Mouse (Mus musculus) olfactory bulb, adult 2 months (tissue): Measurements from ENCODE around the gene Kank2.

Experiments
- CTCF ChIP-seq: fragments of 200-500 bp; IDR thresholded peaks from 2 replicates; pipeline ENCODE4 v1.5.1; 2012; ENCODE audit warnings: low read depth, mild to moderate bottlenecking, low read length, moderate library complexity; ENCODE audit not compliant: insufficient read depth
- POLR2A ChIP-seq: fragments of 200-500 bp; IDR thresholded peaks from 2 replicates; pipeline ENCODE4 v1.6.1; 2012; ENCODE audit warnings: mild to moderate bottlenecking, low read depth, low read length, moderate library complexity; ENCODE audit not compliant: insufficient read depth

- TF ChIP-seq CTCF (no peak), POLR2A (no peak)
These were observed 33.2 kb upstream of the Kank2 start for GRCm38 (mm10) chr9:21831558-21832240.
